Mouse (Mus musculus): ENCODE measurements around the gene Csf1.

GRCm38 (mm10) chr3:107741387-107741786 lies 18.9 kb downstream of the Csf1 start:
- TF ChIP-seq CTCF (IDR thresholded peaks at IDR 0.05; ENCODE audit: insufficient read depth, low read depth, low read length) (no peak), POLR2A (IDR thresholded peaks at IDR 0.05; ENCODE audit: insufficient read depth, low read depth, low read length) (no peak)

Measured in olfactory bulb, adult 2 months (tissue).